Mouse (Mus musculus) forebrain, embryonic 13.5 days (tissue): ENCODE measurements at regions not wholly inside any gene's neighbourhood (a gene's known extent, or its start where the extent isn't known, plus 50 kb on each side); places are given as distances from the start of the nearest gene placed in this dataset.
A peak's percentile ranks its signal among the peaks of the same experiment; 100 is the strongest.

Source experiments
- ATAC-seq: fragments of 200-750 bp; cut with Nextera tagmentation; 2 replicates; pipeline ENCODE4 v1.8.0; 2017
- H3K27ac ChIP-seq: fragments of 300-500 bp; sonication (generic); 2 replicates; pipeline ENCODE4 v1.5.1; 2015; ENCODE audit warnings: inconsistent platforms, mild to moderate bottlenecking, moderate library complexity
- H3K27me3 ChIP-seq: fragments of 300-500 bp; sonication (generic); 2 replicates; pipeline ENCODE4 v1.6.1; 2015; ENCODE audit warnings: mild to moderate bottlenecking, inconsistent platforms
- H3K36me3 ChIP-seq: fragments of 300-500 bp; sonication (generic); 2 replicates; pipeline ENCODE4 v1.6.1; 2015; ENCODE audit warnings: mild to moderate bottlenecking, inconsistent platforms; ENCODE audit not compliant: poor library complexity, severe bottlenecking
- H3K4me1 ChIP-seq: fragments of 300-500 bp; sonication (generic); 2 replicates; pipeline ENCODE4 v1.6.1; 2015; ENCODE audit warnings: inconsistent platforms
- H3K4me2 ChIP-seq: fragments of 300-500 bp; sonication (generic); 2 replicates; pipeline ENCODE4 v1.6.1; 2015; ENCODE audit warnings: inconsistent platforms, mild to moderate bottlenecking, moderate library complexity
- H3K4me3 ChIP-seq: fragments of 300-500 bp; sonication (generic); 2 replicates; pipeline ENCODE4 v1.5.1; 2015; ENCODE audit warnings: mild to moderate bottlenecking, inconsistent platforms
- H3K9ac ChIP-seq: fragments of 300-500 bp; sonication (generic); 2 replicates; pipeline ENCODE4 v1.6.1; 2015; ENCODE audit warnings: mild to moderate bottlenecking, inconsistent platforms
- H3K9me3 ChIP-seq: fragments of 300-500 bp; sonication (generic); replicated peaks from 2 replicates; pipeline ENCODE4 v1.6.1; 2016; ENCODE audit warnings: inconsistent platforms
- WGBS: fragments of 180-500 bp; shearing (Covaris S2); methylation state at CpG from one replicate; pipeline ENCODE4 v1.1.7; 2015; 5-methylcytosine and 5-hydroxymethylcytosine counted together

DNA sequence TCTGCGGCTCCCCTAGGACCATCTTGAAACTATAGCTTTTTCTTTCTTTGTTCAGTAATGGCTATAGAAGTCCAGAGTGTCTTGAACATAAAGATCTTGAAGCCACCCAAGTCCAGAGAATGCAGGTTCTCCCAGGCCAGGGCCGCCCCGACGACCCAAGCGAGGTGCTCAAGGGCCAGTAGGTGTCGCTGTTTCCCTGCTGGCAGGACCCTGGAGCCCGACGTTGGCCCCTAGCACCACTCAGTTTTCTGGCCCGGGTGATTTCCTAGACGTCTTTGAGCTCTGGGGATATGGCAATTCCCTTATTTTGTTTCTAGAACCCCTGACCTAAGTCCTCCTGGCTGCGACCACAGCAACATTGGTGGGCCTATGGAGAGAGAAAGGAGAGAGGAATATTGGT is 221.2 kb downstream of the Mef2c start:
- Histone ChIP-seq H3K36me3 (peaks cover 5% of the 10 kb centered on the region; the same call in 1 of the 2 replicates), H3K4me3 (peak overlapping the region; percentile 90), H3K4me2 (peak overlapping the region; percentile 87), H3K27ac (peak overlapping the region; percentile 100), H3K9me3 (no peaks in the 10 kb centered on the region), H3K27me3 (no peaks in the 10 kb centered on the region), H3K4me1 (no peaks in the 10 kb centered on the region), H3K9ac (peak overlapping the region; percentile 100)
- peak; percentile 31 for ATAC-seq
- 0% methylated on average over 11 of the region's 11 CpGs for WGBS

GRCm38 (mm10) chr13:83725831-83726230 is 222.0 kb downstream of the Mef2c start:
- Histone ChIP-seq H3K27me3 (no peaks in the 10 kb centered on the region), H3K4me1 (no peaks in the 10 kb centered on the region), H3K4me2 (peak overlapping the region; percentile 87), H3K27ac (peak overlapping the region; percentile 100), H3K36me3 (peaks cover 10% of the 10 kb centered on the region), H3K9me3 (no peaks in the 10 kb centered on the region), H3K9ac (peak overlapping the region; percentile 100), H3K4me3 (peak overlapping the region; percentile 90)
- no peak for ATAC-seq
- WGBS: 2% methylated on average over 13 of the region's 13 CpGs

- no peaks in the 10 kb centered on the region for H3K9me3 ChIP-seq
- H3K4me2 ChIP-seq: peak overlapping the region; percentile 87
- H3K4me3 ChIP-seq: peak overlapping the region; percentile 90
- peak overlapping the region; percentile 100 for H3K27ac ChIP-seq
- no peaks in the 10 kb centered on the region for H3K4me1 ChIP-seq
- under 1% methylated on average over 13 of the region's 13 CpGs for WGBS
- ATAC-seq: no peak
- H3K9ac ChIP-seq: peak overlapping the region; percentile 100
- no peaks in the 10 kb centered on the region for H3K27me3 ChIP-seq
- peaks cover 11% of the 10 kb centered on the region for H3K36me3 ChIP-seq
Measured at GRCm38 (mm10) chr13:83726346-83726975, 222.6 kb downstream of the Mef2c start.

DNA sequence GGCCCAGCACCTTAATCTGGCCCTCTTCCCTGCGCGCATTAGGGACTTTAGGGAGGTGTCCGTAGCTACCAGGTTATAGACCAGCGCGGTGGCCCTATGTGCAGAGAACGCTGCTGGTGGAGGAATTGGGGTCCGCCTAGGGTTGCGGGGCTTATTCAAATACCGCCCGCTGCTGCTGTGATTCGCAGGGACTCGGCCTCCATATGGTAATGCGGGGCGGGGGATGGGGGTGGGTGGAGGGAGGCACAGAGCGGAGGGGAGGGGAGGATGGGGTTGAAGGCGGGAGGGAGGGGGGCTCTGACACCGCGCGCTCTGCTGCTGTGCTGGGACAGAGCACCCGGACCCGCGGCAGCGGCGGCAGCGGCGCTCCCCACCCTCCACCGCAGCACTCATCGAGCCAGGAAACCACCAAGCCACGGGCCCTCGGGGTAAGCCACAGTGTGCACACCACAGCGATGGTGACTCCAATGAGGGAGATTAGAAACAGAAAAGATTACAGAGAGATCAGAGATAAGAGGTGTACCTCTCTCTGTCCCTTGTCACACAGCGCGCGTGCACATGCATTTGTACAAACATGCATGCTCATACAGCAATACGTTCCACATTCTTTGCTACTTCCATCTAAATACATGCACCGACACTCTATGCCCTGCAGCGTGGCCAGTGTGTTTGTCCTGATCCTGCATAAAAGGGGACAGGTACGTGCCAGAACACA is 223.4 kb downstream of the Mef2c start:
- peak; percentile 67 for ATAC-seq
- Histone ChIP-seq H3K36me3 (peaks cover 11% of the 10 kb centered on the region), H3K27ac (peak overlapping the region; percentile 100), H3K4me2 (peak overlapping the region; percentile 87), H3K4me3 (peak overlapping the region; percentile 90), H3K9ac (peak overlapping the region; percentile 100), H3K9me3 (no peaks in the 10 kb centered on the region), H3K4me1 (no peaks in the 10 kb centered on the region), H3K27me3 (no peaks in the 10 kb centered on the region)
- WGBS: under 1% methylated on average over 33 of the region's 38 CpGs

DNA sequence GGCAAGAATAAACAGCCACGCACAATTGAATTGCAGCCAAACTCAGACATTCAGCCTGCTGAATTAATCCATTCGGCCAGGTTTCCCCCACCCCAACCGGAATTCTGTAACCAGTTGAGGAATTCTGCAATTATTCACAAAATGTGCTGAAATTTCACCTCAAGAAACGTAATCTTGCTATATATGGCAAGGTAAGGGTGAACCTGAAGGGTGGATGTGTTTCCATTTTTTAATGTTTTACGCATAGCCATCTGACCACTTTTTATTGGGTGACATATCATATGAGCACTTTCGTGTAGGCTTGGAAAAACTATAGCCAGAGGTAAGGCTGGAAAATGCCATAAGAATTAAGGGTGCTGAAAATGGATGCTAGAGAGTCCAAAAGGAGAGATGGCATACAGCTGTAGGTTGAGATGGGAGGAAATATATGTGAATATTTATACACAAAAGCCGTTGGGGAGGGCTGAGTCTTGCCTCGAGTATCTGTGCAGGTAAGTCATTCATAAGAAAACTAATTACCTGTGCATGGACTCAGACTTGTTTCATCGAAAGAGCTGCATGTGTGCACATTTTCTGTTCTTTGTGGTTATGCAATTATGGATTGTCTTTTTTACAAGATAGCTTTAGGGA is 224.0 kb downstream of the Mef2c start:
- H3K4me3 ChIP-seq: peak overlapping the region; percentile 90
- no peak for ATAC-seq
- peak overlapping the region; percentile 100 for H3K27ac ChIP-seq
- H3K9ac ChIP-seq: peak overlapping the region; percentile 100
- H3K4me2 ChIP-seq: peak overlapping the region; percentile 87
- 2% methylated on average over 9 of the region's 9 CpGs for WGBS
- H3K36me3 ChIP-seq: peaks cover 15% of the 10 kb centered on the region
- H3K27me3 ChIP-seq: no peaks in the 10 kb centered on the region
- no peaks in the 10 kb centered on the region for H3K4me1 ChIP-seq
- no peaks in the 10 kb centered on the region for H3K9me3 ChIP-seq

GRCm38 (mm10) chr13:83728421-83729010 is 224.7 kb downstream of the Mef2c start:
- Histone ChIP-seq H3K9ac (peak overlapping the region; percentile 100), H3K4me1 (no peaks in the 10 kb centered on the region), H3K36me3 (peaks cover 19% of the 10 kb centered on the region), H3K27me3 (no peaks in the 10 kb centered on the region), H3K4me2 (peak overlapping the region; percentile 87), H3K4me3 (peak overlapping the region; percentile 90), H3K9me3 (no peaks in the 10 kb centered on the region), H3K27ac (peak overlapping the region; percentile 100)
- no peak for ATAC-seq
- 2% methylated on average over 5 of the region's 5 CpGs for WGBS

GRCm38 (mm10) chr13:83729331-83730009 is 225.6 kb downstream of the Mef2c start:
- H3K4me2 ChIP-seq: peak overlapping the region; percentile 87
- H3K9me3 ChIP-seq: no peaks in the 10 kb centered on the region
- H3K4me1 ChIP-seq: no peaks in the 10 kb centered on the region
- under 1% methylated on average over 30 of the region's 33 CpGs for WGBS
- peak overlapping the region; percentile 100 for H3K9ac ChIP-seq
- no peaks in the 10 kb centered on the region for H3K27me3 ChIP-seq
- H3K27ac ChIP-seq: peak overlapping the region; percentile 100
- peak; percentile 36 for ATAC-seq
- peaks cover 25% of the 10 kb centered on the region for H3K36me3 ChIP-seq
- H3K4me3 ChIP-seq: peak overlapping the region; percentile 90

DNA sequence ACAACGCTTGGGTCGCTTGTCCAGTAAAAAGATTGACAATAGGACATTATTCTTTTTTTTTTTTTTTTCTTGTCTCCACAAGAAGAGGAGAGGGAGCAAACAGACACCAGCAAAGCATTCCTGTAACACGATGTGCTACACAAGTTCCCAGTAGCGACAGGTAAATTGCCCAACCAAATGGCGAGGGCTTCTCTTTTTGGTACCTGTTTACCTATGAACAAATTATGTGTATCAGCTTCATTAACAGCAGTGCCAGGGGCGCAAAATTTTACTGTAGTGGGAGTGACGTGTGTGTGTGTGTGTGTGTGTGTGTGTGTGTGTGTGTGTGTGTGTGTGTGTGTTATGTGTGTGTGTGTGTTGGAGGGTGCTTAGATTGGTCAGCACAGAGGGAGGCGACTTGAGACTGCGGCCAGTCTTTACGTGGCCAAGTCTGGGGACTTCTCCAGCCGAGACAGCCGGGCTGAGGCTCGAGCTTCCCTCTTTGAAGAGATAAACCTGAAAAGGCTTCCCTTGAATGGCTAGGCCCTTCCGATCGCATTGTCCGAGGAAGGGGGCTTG is 226.4 kb downstream of the Mef2c start:
- H3K4me2 ChIP-seq: peak overlapping the region; percentile 87
- H3K9ac ChIP-seq: peak overlapping the region; percentile 100
- no peaks in the 10 kb centered on the region for H3K9me3 ChIP-seq
- peaks cover 25% of the 10 kb centered on the region for H3K36me3 ChIP-seq
- peak overlapping the region; percentile 90 for H3K4me3 ChIP-seq
- peak overlapping the region; percentile 100 for H3K27ac ChIP-seq
- under 1% methylated on average over 16 of the region's 16 CpGs for WGBS
- no peaks in the 10 kb centered on the region for H3K27me3 ChIP-seq
- no peaks in the 10 kb centered on the region for H3K4me1 ChIP-seq
- no peak for ATAC-seq

DNA sequence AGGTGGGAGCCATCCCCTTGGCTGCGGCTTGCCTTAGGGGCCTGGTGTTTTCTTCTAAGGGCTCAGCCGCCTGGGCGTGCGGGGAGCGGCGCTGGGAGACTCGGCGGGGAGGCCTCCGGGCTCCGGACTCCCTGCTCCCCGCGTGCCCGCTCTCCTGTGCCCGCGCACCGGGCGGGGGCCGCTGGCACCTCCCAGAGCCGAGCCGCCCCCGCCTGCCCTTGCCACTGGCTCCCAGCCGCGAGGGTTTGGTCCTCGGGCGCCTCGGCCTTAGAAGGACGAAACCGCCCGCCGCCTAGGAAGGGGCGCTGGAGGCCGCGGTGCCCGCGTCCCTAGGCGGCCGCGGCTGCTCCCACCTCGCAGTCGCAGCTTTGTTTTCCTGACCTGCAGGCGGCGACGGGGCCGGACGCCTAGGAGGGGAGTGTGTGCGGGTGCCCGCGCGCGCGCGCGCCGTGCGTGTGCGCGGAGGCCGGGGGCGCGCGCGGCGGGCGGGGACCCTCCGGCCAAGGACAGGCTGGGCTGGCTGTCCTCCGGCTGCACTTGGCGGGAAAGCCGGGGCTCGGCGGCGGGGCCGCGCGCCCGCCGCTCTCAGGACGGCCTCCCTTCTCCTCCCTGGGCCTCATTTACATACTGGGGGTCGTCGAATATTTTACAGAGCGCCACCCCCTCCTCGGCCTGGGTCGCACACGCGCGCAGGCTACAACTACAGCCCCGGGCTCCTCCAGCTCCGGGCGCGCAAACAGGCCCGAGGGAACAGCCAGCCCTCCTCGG is 227.1 kb downstream of the Mef2c start:
- H3K4me2 ChIP-seq: peak overlapping the region; percentile 87
- ATAC-seq: peak; percentile 65
- H3K27me3 ChIP-seq: no peaks in the 10 kb centered on the region
- H3K36me3 ChIP-seq: peaks cover 28% of the 10 kb centered on the region
- peak overlapping the region; percentile 100 for H3K9ac ChIP-seq
- peak overlapping the region; percentile 90 for H3K4me3 ChIP-seq
- H3K4me1 ChIP-seq: no peaks in the 10 kb centered on the region
- no peaks in the 10 kb centered on the region for H3K9me3 ChIP-seq
- H3K27ac ChIP-seq: peak overlapping the region; percentile 100
- under 1% methylated on average over 67 of the region's 91 CpGs for WGBS

DNA sequence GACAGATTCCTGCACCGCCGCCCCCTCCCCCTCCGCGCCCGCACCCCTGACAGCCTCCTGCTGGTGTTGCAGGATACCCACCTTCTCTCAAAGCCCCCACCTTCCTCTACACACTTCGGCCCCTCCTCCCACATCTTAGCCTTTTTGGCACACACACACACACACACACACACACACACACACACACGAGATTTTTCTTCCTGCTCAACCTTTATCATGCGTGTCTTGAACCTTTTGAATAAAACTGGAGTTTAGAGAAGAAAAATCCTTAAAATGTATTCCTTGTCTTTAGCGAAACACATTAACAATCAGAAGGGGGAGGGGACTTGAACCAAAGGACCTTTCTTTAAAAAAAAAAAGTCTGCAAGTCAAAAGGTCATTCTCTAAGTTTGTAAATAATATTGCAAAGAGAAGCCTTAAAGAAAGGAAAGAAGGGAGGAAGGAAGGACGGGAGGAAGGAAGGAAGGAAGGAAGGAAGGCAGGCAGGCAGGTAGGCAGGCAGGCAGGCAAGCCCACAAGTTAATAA is 227.7 kb downstream of the Mef2c start:
- no peaks in the 10 kb centered on the region for H3K27me3 ChIP-seq
- no peaks in the 10 kb centered on the region for H3K4me1 ChIP-seq
- peaks cover 30% of the 10 kb centered on the region for H3K36me3 ChIP-seq
- H3K4me3 ChIP-seq: peak overlapping the region; percentile 90
- 1% methylated on average over 7 of the region's 10 CpGs for WGBS
- peak overlapping the region; percentile 100 for H3K27ac ChIP-seq
- no peaks in the 10 kb centered on the region for H3K9me3 ChIP-seq
- peak overlapping the region; percentile 87 for H3K4me2 ChIP-seq
- ATAC-seq: no peak
- peak overlapping the region; percentile 100 for H3K9ac ChIP-seq
